Mouse (Mus musculus) spleen, postnatal 0 days (tissue): Measurements from ENCODE around the gene Tmem200c. TPM values are rescaled to one million over a fixed set of nuclear protein-coding genes. Genes with fewer than 3 reads are reported as not detected.

Experiments used
- polyA plus RNA-seq: library from polyadenylated mRNA; unstranded; fragments of >200 nt; fragmentation: Nextera tagmentation; extraction: Ambion mirVana; gene quantifications from 2 replicates; pipeline ENCODE4 v1.2.1, GENCODE M21; 2015

Gene Tmem200c
- not detected in 2 replicates for polyA plus RNA-seq

GRCm38 (mm10) chr17:68826323-68826722 lies at the start of gene Tmem200c:
Gene Tmem200c, plus strand, starts transcription at chr17:68826623.

Other genes with a start within 250 kb of the Tmem200c start
- gene Epb41l3, start 249.1 kb downstream of the Tmem200c start, polyA plus RNA-seq: 4.5 and 6.7 TPM in 2 replicates